Mouse (Mus musculus) liver, embryonic 11.5 days (tissue): ENCODE measurements around the gene Ttll5. TPM values are rescaled to one million over a fixed set of nuclear protein-coding genes. Genes with fewer than 3 reads are reported as not detected.

Source experiments
- ATAC-seq: fragments of 200-750 bp; cut with Nextera tagmentation; replicated peaks from 2 replicates; pipeline ENCODE4 v1.8.0; 2017; ENCODE audit warnings: moderate number of reproducible peaks, mild to moderate bottlenecking, moderate TSS enrichment, moderate library complexity; ENCODE audit not compliant: low FRiP score
- DNase-seq: peaks from one replicate; pipeline ENCODE4 v3.0.0-alpha.2; 2017; ENCODE audit warnings: low spot score
- H3K27ac ChIP-seq: fragments of 300-500 bp; sonication (generic); 2 replicates; pipeline ENCODE4 v1.5.1; 2014; ENCODE audit warnings: mild to moderate bottlenecking, low read depth, low read length, control low read depth
- H3K27me3 ChIP-seq: fragments of 300-500 bp; sonication (generic); replicated peaks from 2 replicates; pipeline ENCODE4 v1.6.1; 2014; ENCODE audit warnings: low read length, mixed read lengths; ENCODE audit not compliant: control insufficient read depth, insufficient read depth
- H3K36me3 ChIP-seq: fragments of 300-500 bp; sonication (generic); 2 replicates; pipeline ENCODE4 v1.6.1; 2014; ENCODE audit warnings: mild to moderate bottlenecking, low read length, moderate library complexity, mixed read lengths; ENCODE audit not compliant: control insufficient read depth, insufficient read depth
- H3K4me1 ChIP-seq: fragments of 300-500 bp; sonication (generic); replicated peaks from 2 replicates; pipeline ENCODE4 v1.6.1; 2014; ENCODE audit warnings: low read length, mixed read lengths; ENCODE audit not compliant: control insufficient read depth, insufficient read depth
- H3K4me2 ChIP-seq: fragments of 300-500 bp; sonication (generic); 2 replicates; pipeline ENCODE4 v1.6.1; 2014; ENCODE audit warnings: mild to moderate bottlenecking, control low read depth, moderate library complexity
- H3K4me3 ChIP-seq: fragments of 300-500 bp; sonication (generic); 2 replicates; pipeline ENCODE4 v1.5.1; 2014; ENCODE audit warnings: low read depth, low read length, control low read depth
- H3K9ac ChIP-seq: fragments of 300-500 bp; sonication (generic); 2 replicates; pipeline ENCODE4 v1.6.1; 2014; ENCODE audit warnings: low read depth, low read length, control low read depth
- H3K9me3 ChIP-seq: fragments of 300-500 bp; sonication (generic); 2 replicates; pipeline ENCODE4 v1.6.1; 2016; ENCODE audit warnings: low read length, inconsistent platforms, mixed read lengths; ENCODE audit not compliant: control insufficient read depth
- WGBS: fragments of 180-500 bp; shearing (Covaris S2); extraction: QIAGEN DNeasy Blood & Tissue Kit; methylation state at CpG from one replicate; pipeline ENCODE4 v1.1.7; 2014; 5-methylcytosine and 5-hydroxymethylcytosine counted together
- polyA plus RNA-seq: library from polyadenylated mRNA; unstranded; fragments of >200 nt; fragmentation: Nextera tagmentation; extraction: Ambion mirVana; gene quantifications from 2 replicates; pipeline ENCODE4 v1.2.1, GENCODE M21; 2014

Ttll5 gene
- polyA plus RNA-seq, 1 experiment from 2014 or later: 14.6 TPM

DNA sequence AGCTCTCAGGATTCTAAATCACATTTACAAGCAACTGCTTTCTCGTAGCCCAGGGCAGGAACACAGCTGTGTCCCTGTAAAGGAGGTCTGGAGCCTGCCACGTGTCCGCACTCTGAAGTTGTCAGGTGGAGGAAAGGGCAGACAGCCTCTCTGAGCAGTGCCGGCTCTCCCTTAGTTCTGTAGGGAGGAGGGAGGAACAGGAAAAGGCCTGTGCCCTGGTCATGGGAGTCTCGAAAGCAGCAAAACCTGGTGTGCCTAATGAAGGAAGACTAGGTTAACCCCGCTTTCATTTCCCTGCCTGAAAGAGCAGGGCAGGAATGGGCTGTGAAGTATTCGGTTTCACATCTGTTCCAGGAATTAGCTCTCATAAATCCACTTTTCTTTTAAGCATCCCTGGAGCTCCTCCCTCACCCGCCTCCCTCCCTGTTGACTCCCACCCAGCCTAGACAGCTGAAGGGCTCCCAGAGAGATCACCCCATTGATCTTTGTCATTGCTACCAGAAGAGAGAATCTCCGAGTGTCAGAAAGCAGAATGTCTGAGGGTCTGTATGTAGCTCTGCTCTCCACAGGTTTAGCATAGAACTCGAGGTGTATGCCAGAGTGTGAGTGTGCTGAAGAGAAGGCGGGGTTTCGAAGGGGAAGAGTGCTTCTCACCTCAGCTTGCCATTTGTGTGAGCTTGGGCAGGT is 212.9 kb downstream of the Ttll5 start:
- ATAC-seq (no peak), DNase-seq (no peak)
- 50% methylated on average over 12 of the region's 12 CpGs for WGBS
- H3K36me3 ChIP-seq: no peaks in the 10 kb centered on the region
- peaks cover 5% of the 10 kb centered on the region for H3K4me1 ChIP-seq
- H3K9ac ChIP-seq: no peak overlapping the region
- no peak overlapping the region for H3K4me2 ChIP-seq
- H3K27ac ChIP-seq: no peak overlapping the region
- no peak overlapping the region for H3K4me3 ChIP-seq
- H3K9me3 ChIP-seq: no peaks in the 10 kb centered on the region
- no peaks in the 10 kb centered on the region for H3K27me3 ChIP-seq

DNA sequence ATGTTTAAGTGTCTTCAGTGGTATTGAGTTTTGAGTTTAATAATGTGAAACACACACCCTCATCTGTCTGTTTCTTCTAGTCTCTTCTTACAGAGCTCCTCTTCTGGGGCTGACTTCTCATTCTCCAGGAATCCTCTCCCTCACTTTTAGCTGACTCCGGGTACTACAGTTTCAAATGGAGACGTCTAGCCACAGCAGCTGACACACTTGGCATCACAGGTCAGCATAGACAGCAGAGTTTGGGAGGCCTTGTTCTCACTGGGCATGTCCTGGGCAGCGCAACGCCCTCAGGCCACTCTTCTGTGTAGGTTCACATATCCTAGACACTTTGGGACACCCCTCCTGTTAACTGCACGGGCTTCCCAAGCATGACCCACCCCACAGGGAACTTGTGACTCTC is 214.6 kb downstream of the Ttll5 start:
- Histone ChIP-seq H3K36me3 (peaks cover 7% of the 10 kb centered on the region; the same call in 1 of the 2 replicates), H3K9ac (no peak overlapping the region), H3K4me2 (no peak overlapping the region), H3K9me3 (peaks cover 4% of the 10 kb centered on the region; the same call in 1 of the 2 replicates), H3K4me1 (0 out of 2 replicates have a peak, but pooled peaks cover 1% of the 10 kb centered on the region), H3K4me3 (no peak overlapping the region), H3K27ac (no peak overlapping the region), H3K27me3 (no peaks in the 10 kb centered on the region)
- no peak for ATAC-seq
- no peak for DNase-seq
- WGBS: 85% methylated on average over 5 of the region's 5 CpGs

DNA sequence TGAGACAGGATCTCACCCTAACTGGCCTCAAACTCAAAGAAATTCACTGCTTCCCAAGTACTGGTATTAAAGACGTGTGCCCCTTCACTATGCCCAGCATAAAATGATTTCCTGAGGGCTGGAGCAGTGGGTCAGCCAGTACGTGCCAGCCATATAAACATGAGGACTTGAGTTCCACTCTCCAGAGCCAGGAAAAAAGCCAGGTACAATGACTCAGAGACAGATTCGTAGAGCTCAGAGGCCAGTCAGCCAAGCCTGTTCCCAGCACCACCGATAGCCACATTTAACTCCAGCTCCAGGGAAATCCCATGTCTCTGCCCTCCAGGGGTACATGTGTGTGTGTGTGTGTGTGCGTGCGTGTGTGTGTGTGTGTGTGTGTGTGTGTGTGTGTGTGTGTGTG is 215.3 kb downstream of the Ttll5 start:
- no peaks in the 10 kb centered on the region for H3K27me3 ChIP-seq
- WGBS: 84% methylated on average over 6 of the region's 6 CpGs
- H3K4me3 ChIP-seq: no peak overlapping the region
- H3K4me2 ChIP-seq: no peak overlapping the region
- H3K9ac ChIP-seq: no peak overlapping the region
- H3K36me3 ChIP-seq: peaks cover 7% of the 10 kb centered on the region; the same call in 1 of the 2 replicates
- peaks cover 4% of the 10 kb centered on the region; the same call in 1 of the 2 replicates for H3K9me3 ChIP-seq
- H3K27ac ChIP-seq: no peak overlapping the region
- no peak for ATAC-seq
- H3K4me1 ChIP-seq: no peaks in the 10 kb centered on the region
- DNase-seq: no peak

DNA sequence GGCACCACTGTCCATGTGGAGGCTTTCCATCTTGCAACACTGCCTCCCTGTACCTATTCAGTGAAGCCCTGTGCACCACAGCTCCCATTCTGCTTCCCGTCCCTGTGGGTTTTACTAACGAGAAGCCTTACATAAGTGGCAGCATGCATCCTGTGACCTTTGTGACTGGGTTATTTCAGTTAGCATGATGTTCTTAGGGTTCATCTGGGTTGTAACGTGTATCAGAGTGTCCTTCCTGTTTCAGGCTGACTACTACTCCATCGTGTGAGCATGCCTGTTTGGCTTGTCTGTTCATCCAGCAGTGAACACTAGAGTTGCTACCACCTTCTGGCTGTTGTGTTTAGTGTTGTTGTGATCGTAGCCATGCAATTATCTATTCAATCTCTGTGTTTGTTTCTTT is 221.7 kb downstream of the Ttll5 start:
- 78% methylated on average over 5 of the region's 5 CpGs for WGBS
- DNase-seq: no peak
- no peak for ATAC-seq
- H3K4me2 ChIP-seq: no peak overlapping the region
- no peak overlapping the region for H3K4me3 ChIP-seq
- no peak overlapping the region for H3K9ac ChIP-seq
- H3K27me3 ChIP-seq: no peaks in the 10 kb centered on the region
- H3K4me1 ChIP-seq: no peaks in the 10 kb centered on the region
- H3K9me3 ChIP-seq: peaks cover 4% of the 10 kb centered on the region; the same call in 1 of the 2 replicates
- H3K27ac ChIP-seq: no peak overlapping the region
- peaks cover 7% of the 10 kb centered on the region; the same call in 1 of the 2 replicates for H3K36me3 ChIP-seq

DNA sequence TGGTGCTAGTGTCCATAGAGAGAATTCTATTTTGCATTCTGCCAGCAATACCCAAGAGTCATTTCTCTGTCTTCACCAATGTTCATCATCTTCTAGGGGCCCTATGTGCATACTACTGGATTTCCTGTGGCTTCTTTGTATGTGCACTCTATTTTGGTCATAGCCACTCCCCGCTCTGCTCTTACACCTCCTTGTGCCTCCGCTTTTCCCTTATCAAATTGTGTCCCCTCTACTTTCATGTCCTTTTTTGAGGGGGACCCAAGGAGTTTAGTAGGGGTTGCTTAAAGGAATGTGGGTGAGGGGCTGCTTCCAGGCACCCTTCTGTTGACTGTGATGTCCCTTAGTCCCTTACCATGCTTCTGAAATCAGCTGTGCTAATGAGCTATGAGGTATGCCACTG is 222.3 kb downstream of the Ttll5 start:
- ATAC-seq (no peak), DNase-seq (no peak)
- Histone ChIP-seq H3K9me3 (peaks cover 4% of the 10 kb centered on the region; the same call in 1 of the 2 replicates), H3K4me2 (no peak overlapping the region), H3K27me3 (no peaks in the 10 kb centered on the region), H3K9ac (no peak overlapping the region), H3K4me3 (no peak overlapping the region), H3K27ac (no peak overlapping the region), H3K4me1 (no peaks in the 10 kb centered on the region), H3K36me3 (peaks cover 7% of the 10 kb centered on the region; the same call in 1 of the 2 replicates)
- 92% methylated on average over 2 of the region's 2 CpGs for WGBS

DNA sequence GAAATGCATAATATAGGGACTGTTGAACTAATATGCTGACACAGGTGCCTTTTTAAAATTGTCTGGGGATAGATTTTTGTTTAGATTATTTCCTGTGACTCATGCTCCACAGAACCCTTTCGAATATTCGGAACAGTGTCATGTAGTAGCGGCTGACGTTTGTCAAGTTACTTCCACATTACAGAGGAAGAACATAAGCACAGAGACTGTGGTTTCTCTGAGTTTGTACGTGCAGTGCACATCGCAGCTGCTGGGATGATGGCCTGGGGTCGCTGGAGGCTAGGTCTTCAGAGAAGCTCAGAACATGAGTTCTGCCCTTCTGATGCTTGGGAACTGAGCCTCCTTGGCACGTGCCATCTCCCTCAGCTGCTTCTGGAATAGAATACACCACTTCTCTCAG is 222.9 kb downstream of the Ttll5 start:
- WGBS: 68% methylated on average over 8 of the region's 8 CpGs

DNA sequence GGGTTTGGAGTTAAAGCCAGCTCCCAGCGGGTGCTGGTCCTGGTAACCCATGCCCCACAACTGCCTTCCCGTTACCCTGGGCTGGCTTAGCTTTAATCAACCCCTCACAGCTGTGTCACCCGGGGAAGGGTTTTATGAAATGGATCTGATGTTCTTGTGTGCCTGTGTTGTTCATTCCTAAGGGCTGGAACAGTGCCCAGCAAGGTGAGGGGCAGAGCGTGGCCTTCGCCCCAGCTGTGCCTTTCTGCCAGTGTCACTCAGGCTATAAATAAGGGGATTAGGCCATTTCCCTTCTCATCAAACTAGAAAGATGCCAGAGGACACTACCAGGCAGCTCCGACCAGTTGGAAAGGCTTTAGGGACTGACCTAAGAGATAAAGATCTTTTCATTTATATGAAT is 225.4 kb downstream of the Ttll5 start:
- Histone ChIP-seq H3K9ac (no peak overlapping the region), H3K4me3 (no peak overlapping the region), H3K36me3 (no peaks in the 10 kb centered on the region), H3K27me3 (no peaks in the 10 kb centered on the region), H3K27ac (no peak overlapping the region), H3K4me2 (no peak overlapping the region), H3K9me3 (no peaks in the 10 kb centered on the region), H3K4me1 (no peaks in the 10 kb centered on the region)
- DNase-seq (no peak), ATAC-seq (no peak)
- WGBS: 88% methylated on average over 6 of the region's 6 CpGs

More for the DNA sequence above, 222.9 kb downstream of the Ttll5 start:
- no peak for DNase-seq
- H3K4me1 ChIP-seq: no peaks in the 10 kb centered on the region
- ATAC-seq: no peak
- H3K9me3 ChIP-seq: peaks cover 4% of the 10 kb centered on the region; the same call in 1 of the 2 replicates
- H3K4me3 ChIP-seq: no peak overlapping the region
- H3K27ac ChIP-seq: no peak overlapping the region
- no peaks in the 10 kb centered on the region for H3K27me3 ChIP-seq
- H3K4me2 ChIP-seq: no peak overlapping the region
- peaks cover 7% of the 10 kb centered on the region; the same call in 1 of the 2 replicates for H3K36me3 ChIP-seq
- no peak overlapping the region for H3K9ac ChIP-seq

DNA sequence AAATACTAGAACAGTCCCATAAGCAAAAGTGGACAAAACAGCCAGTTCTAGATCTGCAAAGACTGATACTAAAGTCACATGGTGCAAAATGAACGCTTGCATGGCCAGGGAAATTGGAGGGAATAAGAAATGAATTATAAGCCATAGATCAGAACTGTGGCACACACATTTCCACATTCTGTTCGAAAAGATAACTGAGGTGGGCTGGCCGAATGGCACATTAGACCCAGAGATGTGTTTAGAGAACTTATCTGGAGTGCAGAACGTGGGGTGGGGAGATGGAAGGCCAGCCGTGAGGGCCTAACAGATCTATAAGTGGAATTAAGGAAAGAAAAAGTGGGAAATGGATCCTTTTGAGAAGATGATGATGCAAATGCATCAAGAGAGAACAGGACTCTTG is 227.0 kb downstream of the Ttll5 start:
- Histone ChIP-seq H3K9ac (no peak overlapping the region), H3K4me2 (no peak overlapping the region), H3K4me1 (no peaks in the 10 kb centered on the region), H3K9me3 (no peaks in the 10 kb centered on the region), H3K27me3 (no peaks in the 10 kb centered on the region), H3K4me3 (no peak overlapping the region), H3K27ac (no peak overlapping the region), H3K36me3 (no peaks in the 10 kb centered on the region)
- WGBS: 72% methylated on average over 5 of the region's 5 CpGs
- DNase-seq (no peak), ATAC-seq (0 out of 2 replicates have a peak, but pooled peaks have one; percentile 31)

DNA sequence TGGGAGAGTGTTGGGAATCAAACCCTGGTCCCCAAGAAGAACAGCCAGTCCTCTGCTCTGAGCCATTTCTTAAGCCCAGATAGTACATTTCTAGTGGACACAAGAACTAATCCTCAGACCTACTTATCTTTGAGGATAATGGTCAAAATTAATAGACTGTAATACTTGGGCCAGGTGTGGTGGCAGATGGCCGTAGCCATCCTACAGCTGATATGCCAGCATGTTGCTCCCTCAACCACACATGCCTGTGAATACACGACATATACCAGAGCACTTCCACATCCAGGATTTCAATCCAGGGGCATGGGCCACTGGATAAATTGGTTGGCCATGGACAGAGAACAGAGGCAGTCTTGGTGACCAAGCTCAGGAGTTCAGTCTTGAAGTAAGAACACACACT is 230.8 kb downstream of the Ttll5 start:
- no peak overlapping the region for H3K4me2 ChIP-seq
- 84% methylated on average over 2 of the region's 2 CpGs for WGBS
- H3K4me1 ChIP-seq: no peaks in the 10 kb centered on the region
- no peak for ATAC-seq
- no peak overlapping the region for H3K9ac ChIP-seq
- H3K36me3 ChIP-seq: no peaks in the 10 kb centered on the region; the same call in 1 of the 2 replicates
- no peak overlapping the region for H3K4me3 ChIP-seq
- no peak overlapping the region for H3K27ac ChIP-seq
- DNase-seq: no peak
- H3K9me3 ChIP-seq: no peaks in the 10 kb centered on the region
- no peaks in the 10 kb centered on the region for H3K27me3 ChIP-seq
